Mouse (Mus musculus) forebrain, embryonic 10.5 days (tissue): ENCODE data around the gene Sphk2. TPM values are rescaled to one million over a fixed set of nuclear protein-coding genes. Genes with fewer than 3 reads are reported as not detected.

Source experiments
- DNase-seq: peaks from one replicate; pipeline ENCODE4 v3.0.0-alpha.2; 2017; ENCODE audit warnings: low spot score; ENCODE audit errors: extremely low spot score
- H3K27ac ChIP-seq: fragments of 300-500 bp; sonication (generic); 2 replicates; pipeline ENCODE4 v1.5.1; 2016; ENCODE audit warnings: mild to moderate bottlenecking
- H3K27me3 ChIP-seq: fragments of 300-500 bp; sonication (generic); 2 replicates; pipeline ENCODE4 v1.6.1; 2016; ENCODE audit warnings: mild to moderate bottlenecking; ENCODE audit not compliant: poor library complexity, severe bottlenecking
- H3K36me3 ChIP-seq: fragments of 300-500 bp; sonication (generic); replicated peaks from 2 replicates; pipeline ENCODE4 v1.6.1; 2016; ENCODE audit warnings: mild to moderate bottlenecking, moderate library complexity
- H3K4me1 ChIP-seq: fragments of 300-500 bp; sonication (generic); 2 replicates; pipeline ENCODE4 v1.6.1; 2016
- H3K4me3 ChIP-seq: fragments of 300-500 bp; sonication (generic); 2 replicates; pipeline ENCODE4 v1.5.1; 2016; ENCODE audit warnings: mild to moderate bottlenecking, moderate library complexity
- H3K9me3 ChIP-seq: fragments of 300-500 bp; sonication (generic); 2 replicates; pipeline ENCODE4 v1.6.1; 2016; ENCODE audit warnings: mild to moderate bottlenecking, moderate library complexity
- WGBS: fragments of 180-500 bp; shearing (Covaris S2); methylation state at CpG from one replicate; pipeline ENCODE4 v1.1.7; 2016; 5-methylcytosine and 5-hydroxymethylcytosine counted together
- polyA plus RNA-seq: library from polyadenylated mRNA; unstranded; fragments of >200 nt; fragmentation: Nextera tagmentation; extraction: Ambion mirVana; gene quantifications from 2 replicates; pipeline ENCODE4 v1.2.1, GENCODE M21; 2016

The Sphk2 gene
- polyA plus RNA-seq, 1 experiment from 2014 or later, result 34.0 TPM

DNA sequence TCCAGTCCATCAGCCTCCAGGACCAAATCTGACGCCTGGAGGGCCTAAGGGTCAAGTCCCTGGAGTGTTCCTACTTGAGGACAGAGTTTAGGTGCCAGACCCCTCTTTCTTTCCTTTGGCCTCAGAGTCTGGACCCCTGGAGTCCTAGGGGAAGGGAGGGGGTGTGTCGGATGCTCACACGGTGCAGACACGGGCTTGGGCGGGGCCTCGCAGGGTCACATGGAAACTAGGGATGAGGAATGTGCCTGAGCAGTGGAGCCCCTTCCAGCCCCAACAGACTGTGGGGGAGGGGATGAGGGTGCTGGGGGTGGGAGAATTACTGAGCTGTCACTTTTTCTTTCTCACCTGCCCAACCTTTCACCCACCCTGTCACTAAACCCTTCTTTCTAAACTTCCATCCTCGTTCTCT lies 11.9 kb downstream of the Sphk2 start:
- H3K36me3 ChIP-seq, result peaks cover 15% of the 10 kb centered on the region
- H3K27me3 ChIP-seq, result peaks cover 4% of the 10 kb centered on the region
- peak overlapping the region; percentile 82 for H3K4me3 ChIP-seq
- no peaks in the 10 kb centered on the region for H3K9me3 ChIP-seq
- H3K27ac ChIP-seq, result peak overlapping the region; percentile 90
- WGBS, result 0% methylated on average over 7 of the region's 7 CpGs
- peaks cover 79% of the 10 kb centered on the region for H3K4me1 ChIP-seq
- DNase-seq, result peak; percentile 63

- WGBS, result under 1% methylated on average over 21 of the region's 21 CpGs
- no peak for DNase-seq
- peak overlapping the region; percentile 82 for H3K4me3 ChIP-seq
- peaks cover 11% of the 10 kb centered on the region for H3K36me3 ChIP-seq
- H3K27ac ChIP-seq, result peak overlapping the region; percentile 90
- peaks cover 83% of the 10 kb centered on the region for H3K4me1 ChIP-seq
- H3K9me3 ChIP-seq, result no peaks in the 10 kb centered on the region
- peaks cover 9% of the 10 kb centered on the region for H3K27me3 ChIP-seq
Observed at GRCm38 (mm10) chr7:45705443-45705864, 12.3 kb downstream of the Sphk2 start.

GRCm38 (mm10) chr7:45704730-45705442 lies 12.9 kb downstream of the Sphk2 start, which contains the start of gene Dbp:
Gene Dbp, plus strand, starts transcription at chr7:45705088.
- Histone ChIP-seq H3K4me3 (peak within 1 kb of the TSS; percentile 82), H3K27me3 (peaks cover 14% of the 10 kb centered on the region), H3K36me3 (peaks cover 5% of the 10 kb centered on the region), H3K4me1 (peaks cover 87% of the 10 kb centered on the region), H3K9me3 (no peaks in the 10 kb centered on the region), H3K27ac (peak within 1 kb of the TSS; percentile 90)
- WGBS, result 0% methylated on average over 36 of the region's 36 CpGs
- peak; percentile 99 for DNase-seq

- H3K36me3 ChIP-seq, result no peaks in the 10 kb centered on the region
Observed at GRCm38 (mm10) chr7:45704046-45704559, 13.7 kb downstream of the Sphk2 start.

GRCm38 (mm10) chr7:45703521-45704033 lies 14.2 kb downstream of the Sphk2 start:
- H3K36me3 ChIP-seq, result no peaks in the 10 kb centered on the region
- WGBS, result 50% methylated on average over 12 of the region's 12 CpGs
- peaks cover 80% of the 10 kb centered on the region for H3K4me1 ChIP-seq
- H3K4me3 ChIP-seq, result peak overlapping the region; percentile 82
- H3K27me3 ChIP-seq, result peaks cover 27% of the 10 kb centered on the region
- peak overlapping the region; percentile 90 for H3K27ac ChIP-seq
- DNase-seq, result peak; percentile 53
- H3K9me3 ChIP-seq, result no peaks in the 10 kb centered on the region

More at GRCm38 (mm10) chr7:45704046-45704559, 13.7 kb downstream of the Sphk2 start:
- WGBS, result 1% methylated on average over 13 of the region's 13 CpGs
- Histone ChIP-seq H3K9me3 (no peaks in the 10 kb centered on the region), H3K27ac (peak overlapping the region; percentile 90), H3K27me3 (peaks cover 22% of the 10 kb centered on the region), H3K4me1 (peaks cover 85% of the 10 kb centered on the region), H3K4me3 (peak overlapping the region; percentile 82)
- peak; percentile 74 for DNase-seq

- peak overlapping the region; percentile 82; the same call in 1 of the 2 replicates for H3K4me3 ChIP-seq
Observed at GRCm38 (mm10) chr7:45702809-45703520, 14.8 kb downstream of the Sphk2 start.

GRCm38 (mm10) chr7:45702316-45702715 lies 15.5 kb downstream of the Sphk2 start:
- H3K36me3 ChIP-seq, result no peaks in the 10 kb centered on the region
- no peaks in the 10 kb centered on the region for H3K9me3 ChIP-seq
- DNase-seq, result no peak
- H3K4me3 ChIP-seq, result no peak overlapping the region
- WGBS, result 93% methylated on average over 11 of the region's 11 CpGs
- peaks cover 67% of the 10 kb centered on the region for H3K4me1 ChIP-seq
- no peak overlapping the region for H3K27ac ChIP-seq
- peaks cover 36% of the 10 kb centered on the region for H3K27me3 ChIP-seq

More at GRCm38 (mm10) chr7:45702809-45703520, 14.8 kb downstream of the Sphk2 start:
- Histone ChIP-seq H3K9me3 (no peaks in the 10 kb centered on the region), H3K27me3 (peaks cover 34% of the 10 kb centered on the region), H3K4me1 (peaks cover 74% of the 10 kb centered on the region), H3K36me3 (no peaks in the 10 kb centered on the region), H3K27ac (peak overlapping the region; percentile 90; the same call in 1 of the 2 replicates)
- 93% methylated on average over 17 of the region's 17 CpGs for WGBS
- DNase-seq, result no peak

- 0 out of 2 replicates have a peak overlapping the region, but pooled peaks have one; percentile 58 for H3K4me3 ChIP-seq
- no peak for DNase-seq
- no peaks in the 10 kb centered on the region for H3K9me3 ChIP-seq
Observed at GRCm38 (mm10) chr7:45701607-45702006, 16.2 kb downstream of the Sphk2 start.

DNA sequence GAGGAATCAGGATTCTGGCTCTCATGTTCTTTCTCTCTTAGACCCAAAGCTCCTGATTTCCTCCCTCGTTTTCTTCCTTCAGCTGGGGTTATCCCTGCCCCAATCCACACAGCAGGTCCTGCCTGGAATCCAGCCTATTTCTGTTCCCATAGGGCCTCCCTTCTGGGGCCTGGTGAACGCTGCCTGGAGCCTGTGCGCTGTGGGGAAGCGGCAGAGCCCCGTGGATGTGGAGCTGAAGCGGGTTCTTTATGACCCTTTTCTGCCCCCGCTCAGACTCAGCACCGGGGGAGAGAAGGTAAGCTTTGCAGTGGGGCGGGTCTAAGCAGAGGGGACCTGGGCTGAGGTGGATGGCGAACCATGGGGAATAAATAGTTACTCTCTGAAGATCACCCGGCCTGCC lies 16.7 kb downstream of the Sphk2 start:
- H3K4me1 ChIP-seq, result peaks cover 55% of the 10 kb centered on the region
- H3K27ac ChIP-seq, result peak overlapping the region; percentile 36; the same call in 1 of the 2 replicates
- WGBS, result 27% methylated on average over 11 of the region's 11 CpGs
- DNase-seq, result no peak
- no peaks in the 10 kb centered on the region for H3K9me3 ChIP-seq
- no peaks in the 10 kb centered on the region for H3K36me3 ChIP-seq
- peaks cover 36% of the 10 kb centered on the region for H3K27me3 ChIP-seq
- peak overlapping the region; percentile 58 for H3K4me3 ChIP-seq

More at GRCm38 (mm10) chr7:45701607-45702006, 16.2 kb downstream of the Sphk2 start:
- WGBS, result 81% methylated on average over 11 of the region's 11 CpGs
- peaks cover 60% of the 10 kb centered on the region for H3K4me1 ChIP-seq
- no peaks in the 10 kb centered on the region for H3K36me3 ChIP-seq
- H3K27me3 ChIP-seq, result peaks cover 36% of the 10 kb centered on the region
- no peak overlapping the region for H3K27ac ChIP-seq

GRCm38 (mm10) chr7:45700301-45701015 lies 17.3 kb downstream of the Sphk2 start:
- peak; percentile 68 for DNase-seq
- Histone ChIP-seq H3K4me1 (peaks cover 50% of the 10 kb centered on the region), H3K27ac (peak overlapping the region; percentile 65; the same call in 1 of the 2 replicates)

GRCm38 (mm10) chr7:45699523-45700141 lies 18.2 kb downstream of the Sphk2 start, which contains the start of gene Car11:
Gene Car11, plus strand, starts transcription at chr7:45699843.
- 1% methylated on average over 36 of the region's 36 CpGs for WGBS
- H3K4me1 ChIP-seq, result peaks cover 51% of the 10 kb centered on the region

More at GRCm38 (mm10) chr7:45700301-45701015, 17.3 kb downstream of the Sphk2 start:
- peak overlapping the region; percentile 58 for H3K4me3 ChIP-seq
- H3K27me3 ChIP-seq, result peaks cover 36% of the 10 kb centered on the region
- no peaks in the 10 kb centered on the region for H3K36me3 ChIP-seq
- no peaks in the 10 kb centered on the region for H3K9me3 ChIP-seq
- WGBS, result under 1% methylated on average over 19 of the region's 20 CpGs

More at GRCm38 (mm10) chr7:45699523-45700141, 18.2 kb downstream of the Sphk2 start, which contains the start of gene Car11:
- peak within 1 kb of the TSS; percentile 65; the same call in 1 of the 2 replicates for H3K27ac ChIP-seq
- H3K36me3 ChIP-seq, result no peaks in the 10 kb centered on the region
- peaks cover 36% of the 10 kb centered on the region for H3K27me3 ChIP-seq
- no peaks in the 10 kb centered on the region for H3K9me3 ChIP-seq
- peak within 1 kb of the TSS; percentile 58 for H3K4me3 ChIP-seq
- DNase-seq, result no peak
